Mouse (Mus musculus) macrophage (primary cell): ENCODE measurements around the gene Pde6d. TPM values are rescaled to one million over a fixed set of nuclear protein-coding genes. Genes with fewer than 3 reads are reported as not detected.

ENCODE experiments used
- H3K27ac ChIP-seq: fragments of 350-480 bp; formaldehyde crosslinking; 2 replicates; pipeline ENCODE4 v1.9.0; 2021
- H3K36me3 ChIP-seq: fragments of 350-480 bp; formaldehyde crosslinking; 2 replicates; pipeline ENCODE4 v1.9.0; 2021; ENCODE audit errors: inconsistent target
- H3K4me3 ChIP-seq: fragments of 350-480 bp; formaldehyde crosslinking; 2 replicates; pipeline ENCODE4 v1.9.0; 2021; ENCODE audit errors: inconsistent target
- H3K79me2 ChIP-seq: fragments of 350-480 bp; formaldehyde crosslinking; 2 replicates; pipeline ENCODE4 v1.9.0; 2021; ENCODE audit errors: inconsistent target
- WGBS: methylation state at CpG from one replicate; pipeline ENCODE4 v1.1.7; 2026; ENCODE audit warnings: inconsistent platforms; ENCODE audit not compliant: missing documents; 5-methylcytosine and 5-hydroxymethylcytosine counted together
- polyA plus RNA-seq: library from polyadenylated mRNA; stranded (reverse); fragments of 250-400 nt; gene quantifications from 3 replicates; pipeline ENCODE4 v1.2.4, GENCODE M21; 2018; ENCODE audit warnings: inconsistent platforms

The Pde6d gene
- polyA plus RNA-seq, 1 experiment from 2014 or later, result 23.4 TPM

GRCm38 (mm10) chr1:86497361-86497760, 85.1 kb downstream of the Pde6d start:
- no peak overlapping the region for H3K27ac ChIP-seq

GRCm38 (mm10) chr1:86496340-86496739, 86.1 kb downstream of the Pde6d start:
- WGBS, result 97% methylated on average over 4 of the region's 4 CpGs
- Histone ChIP-seq H3K27ac (no peak overlapping the region), H3K36me3 (no peaks in the 10 kb centered on the region), H3K4me3 (no peak overlapping the region), H3K79me2 (no peaks in the 10 kb centered on the region)

More at GRCm38 (mm10) chr1:86497361-86497760, 85.1 kb downstream of the Pde6d start:
- no peaks in the 10 kb centered on the region for H3K79me2 ChIP-seq
- H3K36me3 ChIP-seq, result no peaks in the 10 kb centered on the region
- no peak overlapping the region for H3K4me3 ChIP-seq
- 86% methylated on average over 5 of the region's 5 CpGs for WGBS

DNA sequence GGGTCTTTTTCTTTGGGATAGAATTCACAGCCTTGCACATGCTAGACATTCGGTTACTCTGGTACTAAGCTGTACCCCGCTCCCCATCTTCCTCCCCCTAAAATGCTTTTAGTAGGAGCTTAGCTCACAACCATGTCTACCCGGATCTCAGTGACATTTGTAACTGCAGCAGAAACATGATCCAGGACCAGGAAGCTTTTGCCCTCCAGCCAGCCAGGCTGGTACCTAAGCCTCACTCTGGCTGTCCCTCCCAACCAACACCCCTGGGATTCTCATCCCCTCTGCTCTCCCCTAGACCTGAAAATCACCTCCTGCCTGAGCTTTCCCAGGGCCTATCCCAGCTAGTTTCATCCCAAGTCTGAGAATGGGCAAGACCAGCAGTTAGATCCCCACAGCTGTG, 88.6 kb downstream of the Pde6d start:
- WGBS, result 90% methylated on average over 3 of the region's 3 CpGs
- H3K27ac ChIP-seq, result no peak overlapping the region
- no peak overlapping the region for H3K4me3 ChIP-seq
- H3K79me2 ChIP-seq, result no peaks in the 10 kb centered on the region
- H3K36me3 ChIP-seq, result no peaks in the 10 kb centered on the region

Other genes with a start within 250 kb of the Pde6d start
- gene Ncl, start 223.2 kb downstream of the Pde6d start, polyA plus RNA-seq, result 124 to 407 TPM (median 295 TPM) in 3 replicates
- gene Nmur1, start 156.4 kb downstream of the Pde6d start, polyA plus RNA-seq, result not detected in 3 replicates
- not detected in 3 replicates for gene Tex44, start 156.3 kb downstream of the Pde6d start, polyA plus RNA-seq
- 808 to 1,710 TPM (median 1,042 TPM) in 3 replicates for gene Ptma, start 55.9 kb downstream of the Pde6d start, polyA plus RNA-seq
- gene Cops7b, start 275 bp upstream of the Pde6d start, polyA plus RNA-seq, result 8.6 to 14.1 TPM (median 11.7 TPM) in 3 replicates
- gene Nppc, start 87.9 kb upstream of the Pde6d start, polyA plus RNA-seq, result not detected in 3 replicates
- gene Dis3l2, start 121.2 kb upstream of the Pde6d start, polyA plus RNA-seq, result 11.4 to 14.0 TPM (median 11.9 TPM) in 3 replicates